Mouse (Mus musculus) erythroblast, embryonic 14.5 days (primary cell): ENCODE results near the gene Dock4.

Experiments used
- GATA1 ChIP-seq: IDR thresholded peaks from 2 replicates; pipeline ENCODE4 v1.6.1; 2012; ENCODE audit warnings: low read length, inconsistent platforms, mixed read lengths
- TAL1 ChIP-seq: IDR thresholded peaks from 3 replicates; pipeline ENCODE4 v1.6.1; 2012; ENCODE audit warnings: low read length, inconsistent platforms, mixed read lengths

- no peak for TF ChIP-seq TAL1
- TF ChIP-seq GATA1, result no peak
Observed at GRCm38 (mm10) chr12:40796813-40797491, 351.2 kb downstream of the Dock4 start.
